Mouse (Mus musculus) ES-E14 (cell line): Measurements from ENCODE around the gene Sp100.
"Not testable (repeated sequence)": the region's sequence is repeated elsewhere in the genome, so short reads cannot be mapped to it uniquely, and the experiment has no call there.

Experiments
- CHD2 ChIP-seq: IDR thresholded peaks from 2 replicates; pipeline ENCODE4 v1.6.1; 2014; ENCODE audit warnings: mild to moderate bottlenecking, low read depth, low read length, inconsistent platforms
- ZC3H11A ChIP-seq: IDR thresholded peaks from 2 replicates; pipeline ENCODE4 v1.6.1; 2012; ENCODE audit warnings: low read depth, mild to moderate bottlenecking, inconsistent platforms, low read length, borderline replicate concordance
- ZNF384 ChIP-seq: IDR thresholded peaks from 2 replicates; pipeline ENCODE4 v1.6.1; 2012; ENCODE audit warnings: low read depth, low read length, inconsistent platforms

DNA sequence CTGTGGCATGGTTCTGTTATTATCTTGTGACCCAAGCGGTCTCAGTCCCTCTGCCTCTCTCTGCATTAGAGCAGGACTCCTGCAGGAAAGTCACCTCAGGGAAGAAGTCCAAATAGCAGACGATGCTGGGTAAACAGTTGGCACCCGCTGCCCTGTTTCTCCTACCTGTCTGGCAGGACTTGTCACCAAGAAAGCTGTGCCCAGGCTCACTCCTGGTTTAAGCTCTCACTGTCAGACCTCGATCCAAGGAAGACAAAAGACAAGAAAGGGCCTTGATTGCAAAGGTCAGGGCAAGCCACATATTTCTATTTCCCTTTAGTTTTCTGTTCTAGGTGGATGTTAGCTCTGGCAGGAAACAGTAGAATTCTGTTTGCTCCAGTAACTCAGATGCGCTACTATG, 736 bp downstream of the Sp100 start:
- TF ChIP-seq ZNF384, CHD2, ZC3H11A: not testable (repeated sequence)
